Mouse (Mus musculus) midbrain, embryonic 15.5 days (tissue): Measurements from ENCODE around the gene Spata3. TPM values are rescaled to one million over a fixed set of nuclear protein-coding genes. Genes with fewer than 3 reads are reported as not detected.
"Not testable (repeated sequence)": the region's sequence is repeated elsewhere in the genome, so short reads cannot be mapped to it uniquely, and the experiment has no call there.

Experiments
- ATAC-seq: fragments of 200-750 bp; cut with Nextera tagmentation; replicated peaks from 2 replicates; pipeline ENCODE4 v1.8.0; 2017; ENCODE audit warnings: moderate TSS enrichment
- H3K27ac ChIP-seq: fragments of 300-500 bp; sonication (generic); 2 replicates; pipeline ENCODE4 v1.5.1; 2015; ENCODE audit warnings: mild to moderate bottlenecking, inconsistent platforms
- H3K27me3 ChIP-seq: fragments of 300-500 bp; sonication (generic); replicated peaks from 2 replicates; pipeline ENCODE4 v1.6.1; 2015; ENCODE audit warnings: inconsistent platforms
- H3K36me3 ChIP-seq: fragments of 300-500 bp; sonication (generic); replicated peaks from 2 replicates; pipeline ENCODE4 v1.6.1; 2015; ENCODE audit warnings: inconsistent platforms
- H3K4me1 ChIP-seq: fragments of 300-500 bp; sonication (generic); 2 replicates; pipeline ENCODE4 v1.6.1; 2015; ENCODE audit warnings: inconsistent platforms
- H3K4me2 ChIP-seq: fragments of 300-500 bp; sonication (generic); 2 replicates; pipeline ENCODE4 v1.6.1; 2015; ENCODE audit warnings: inconsistent platforms, mild to moderate bottlenecking, moderate library complexity
- H3K4me3 ChIP-seq: fragments of 300-500 bp; sonication (generic); 2 replicates; pipeline ENCODE4 v1.5.1; 2015; ENCODE audit warnings: mild to moderate bottlenecking, inconsistent platforms
- H3K9ac ChIP-seq: fragments of 300-500 bp; sonication (generic); 2 replicates; pipeline ENCODE4 v1.6.1; 2015; ENCODE audit warnings: mild to moderate bottlenecking, inconsistent platforms
- H3K9me3 ChIP-seq: fragments of 300-500 bp; sonication (generic); 2 replicates; pipeline ENCODE4 v1.6.1; 2016; ENCODE audit warnings: inconsistent platforms
- WGBS: fragments of 180-500 bp; shearing (Covaris S2); methylation state at CpG from one replicate; pipeline ENCODE4 v1.1.7; 2015; ENCODE audit warnings: mixed read lengths; 5-methylcytosine and 5-hydroxymethylcytosine counted together
- polyA plus RNA-seq: library from polyadenylated mRNA; unstranded; fragments of >200 nt; fragmentation: Nextera tagmentation; extraction: Ambion mirVana; gene quantifications from 2 replicates; pipeline ENCODE4 v1.2.1, GENCODE M21; 2015

The Spata3 gene
- polyA plus RNA-seq, 1 experiment from 2014 or later: 0.35 TPM

DNA sequence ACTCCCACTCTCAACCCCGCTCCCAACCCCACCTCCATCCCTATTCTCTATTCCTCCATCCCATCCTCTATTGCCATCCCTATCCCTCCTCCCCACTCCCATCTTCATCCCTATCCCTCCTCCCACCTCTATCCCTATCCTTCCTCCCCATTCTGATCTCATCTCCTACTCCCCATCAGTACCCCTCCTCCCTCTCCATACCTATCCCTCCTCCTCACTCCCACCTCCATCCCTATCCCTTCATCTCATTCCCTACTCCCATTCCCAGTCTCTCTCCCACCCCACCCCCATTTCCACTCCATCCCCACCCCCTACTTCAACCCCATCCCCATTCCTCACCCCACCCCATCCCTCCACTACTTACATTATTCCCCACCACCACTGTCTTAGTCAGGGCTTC, 19.4 kb upstream of the Spata3 start:
- Histone ChIP-seq H3K4me3 (no peak overlapping the region), H3K9me3 (no peaks in the 10 kb centered on the region), H3K27me3 (no peaks in the 10 kb centered on the region), H3K9ac (no peak overlapping the region), H3K27ac (no peak overlapping the region), H3K36me3 (no peaks in the 10 kb centered on the region), H3K4me2 (no peak overlapping the region), H3K4me1 (no peaks in the 10 kb centered on the region)
- 93% methylated on average over 1 of the region's 1 CpGs for WGBS
- no peak for ATAC-seq

DNA sequence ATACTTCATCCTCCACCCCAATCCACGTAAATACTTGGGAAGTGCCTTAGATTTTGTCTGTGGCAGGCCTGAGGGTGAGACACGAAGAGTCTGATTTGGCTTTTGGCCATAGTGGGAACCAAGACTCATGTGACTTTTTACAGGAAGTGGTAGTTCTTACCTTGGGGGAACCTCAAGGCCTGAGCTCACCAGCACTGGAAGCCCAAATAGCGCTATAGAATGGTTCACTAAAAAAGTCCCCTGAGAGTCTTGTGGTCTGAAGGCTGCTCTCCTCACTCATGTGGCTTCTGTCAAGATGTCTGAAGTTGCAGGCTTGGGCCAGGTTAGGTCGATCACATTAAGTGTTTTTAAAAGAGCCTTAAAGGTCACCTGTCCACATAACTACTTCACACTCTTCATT, 18.6 kb upstream of the Spata3 start:
- 89% methylated on average over 4 of the region's 4 CpGs for WGBS

DNA sequence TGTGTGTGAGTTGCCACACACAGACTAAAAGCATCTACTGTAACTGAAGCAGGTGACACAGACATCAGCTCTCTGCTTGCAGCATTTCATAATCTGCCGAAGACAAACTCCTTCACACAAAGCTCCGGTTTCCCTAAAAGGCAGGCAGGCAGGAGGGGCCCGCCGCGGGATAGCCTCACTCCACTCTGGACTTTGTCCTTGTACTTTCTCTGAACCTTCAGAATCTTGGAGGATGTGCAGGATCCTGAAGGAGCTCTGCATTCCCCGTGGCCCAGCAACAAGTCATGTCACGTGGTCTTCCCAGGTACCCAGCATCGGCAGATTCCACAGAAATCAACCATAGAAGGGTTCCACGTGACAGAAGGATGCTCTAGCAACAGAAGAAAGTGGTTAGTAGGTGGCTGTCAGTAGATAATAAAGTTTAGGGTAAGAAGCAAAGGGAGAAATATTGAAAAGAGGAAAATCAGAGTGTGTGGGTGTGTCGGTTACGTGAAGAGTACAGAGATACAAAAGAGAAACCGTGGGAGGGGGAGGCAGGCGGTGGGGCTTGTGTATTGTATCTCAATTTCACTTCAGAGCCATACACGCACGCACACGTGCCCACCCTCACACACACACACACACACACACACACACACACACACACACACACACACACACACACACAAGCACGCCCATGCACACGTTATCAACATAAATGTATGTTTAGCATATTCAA, 16.6 kb upstream of the Spata3 start:
- no peaks in the 10 kb centered on the region for H3K36me3 ChIP-seq
- 85% methylated on average over 18 of the region's 18 CpGs for WGBS
- no peak overlapping the region for H3K27ac ChIP-seq
- no peaks in the 10 kb centered on the region for H3K4me1 ChIP-seq
- H3K9me3 ChIP-seq: no peaks in the 10 kb centered on the region
- H3K4me3 ChIP-seq: no peak overlapping the region
- no peak overlapping the region for H3K9ac ChIP-seq
- no peaks in the 10 kb centered on the region for H3K27me3 ChIP-seq
- ATAC-seq: no peak
- no peak overlapping the region for H3K4me2 ChIP-seq

More for the DNA sequence above, 18.6 kb upstream of the Spata3 start:
- no peak for ATAC-seq
- H3K27ac ChIP-seq: no peak overlapping the region
- no peak overlapping the region for H3K4me3 ChIP-seq
- no peaks in the 10 kb centered on the region for H3K4me1 ChIP-seq
- no peak overlapping the region for H3K9ac ChIP-seq
- no peak overlapping the region for H3K4me2 ChIP-seq
- no peaks in the 10 kb centered on the region for H3K36me3 ChIP-seq
- no peaks in the 10 kb centered on the region for H3K9me3 ChIP-seq
- H3K27me3 ChIP-seq: no peaks in the 10 kb centered on the region

DNA sequence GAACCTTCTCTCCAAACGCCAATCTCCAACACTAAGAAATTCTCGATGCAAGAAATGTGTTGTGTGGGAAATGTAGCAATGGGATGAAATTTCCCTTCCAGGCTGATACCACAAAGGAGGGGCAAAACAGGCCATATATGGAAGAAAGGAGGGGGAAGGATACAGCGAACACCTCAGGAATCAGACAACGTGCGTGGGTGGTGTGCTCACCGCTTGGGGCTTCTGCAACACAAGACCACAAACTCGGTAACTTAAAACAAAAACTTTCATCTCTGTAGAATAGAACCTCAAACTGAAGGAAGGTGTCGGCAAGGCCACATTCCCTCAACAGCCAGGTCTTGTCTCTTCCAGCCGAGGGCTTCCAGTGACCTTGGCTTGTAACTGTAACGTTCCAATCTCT, 11.1 kb upstream of the Spata3 start:
- no peak overlapping the region for H3K27ac ChIP-seq
- 92% methylated on average over 10 of the region's 10 CpGs for WGBS
- no peak overlapping the region for H3K4me2 ChIP-seq
- H3K27me3 ChIP-seq: no peaks in the 10 kb centered on the region
- H3K4me3 ChIP-seq: no peak overlapping the region
- H3K4me1 ChIP-seq: no peaks in the 10 kb centered on the region
- no peak overlapping the region for H3K9ac ChIP-seq
- no peak for ATAC-seq
- no peaks in the 10 kb centered on the region for H3K9me3 ChIP-seq
- H3K36me3 ChIP-seq: no peaks in the 10 kb centered on the region

DNA sequence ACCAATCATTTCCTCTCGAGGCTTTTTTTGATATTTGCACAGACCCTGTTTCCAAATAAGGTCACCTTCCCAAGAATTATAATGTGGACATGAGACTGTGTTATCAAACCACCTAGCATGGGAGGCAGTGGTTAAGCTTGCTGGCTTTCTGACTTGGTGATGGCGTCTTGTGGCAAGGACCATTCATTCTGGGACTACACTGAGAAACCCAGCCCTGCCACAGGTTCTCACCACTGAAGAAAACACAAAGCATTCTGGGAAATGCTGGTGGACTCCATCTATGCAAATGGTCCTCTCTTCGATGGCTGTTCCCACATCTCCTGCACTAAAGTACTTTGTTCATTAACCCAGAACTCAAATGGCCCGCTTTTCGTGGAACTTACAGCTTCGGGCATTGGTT, 10.6 kb upstream of the Spata3 start:
- WGBS: 92% methylated on average over 6 of the region's 6 CpGs
- no peak overlapping the region for H3K4me2 ChIP-seq
- no peaks in the 10 kb centered on the region for H3K4me1 ChIP-seq
- no peak for ATAC-seq
- H3K9me3 ChIP-seq: no peaks in the 10 kb centered on the region
- H3K36me3 ChIP-seq: no peaks in the 10 kb centered on the region
- no peak overlapping the region for H3K27ac ChIP-seq
- H3K27me3 ChIP-seq: no peaks in the 10 kb centered on the region
- H3K4me3 ChIP-seq: no peak overlapping the region
- H3K9ac ChIP-seq: no peak overlapping the region

GRCm38 (mm10) chr1:86007778-86008177, 8.8 kb upstream of the Spata3 start:
- Histone ChIP-seq H3K4me3 (no peak overlapping the region), H3K27ac (no peak overlapping the region), H3K36me3 (no peaks in the 10 kb centered on the region), H3K9ac (no peak overlapping the region), H3K4me2 (no peak overlapping the region), H3K27me3 (no peaks in the 10 kb centered on the region), H3K4me1 (no peaks in the 10 kb centered on the region), H3K9me3 (no peaks in the 10 kb centered on the region)
- 1% methylated on average over 7 of the region's 7 CpGs for WGBS
- ATAC-seq: peak; percentile 78

- H3K4me2 ChIP-seq, H3K36me3 ChIP-seq, H3K27ac ChIP-seq, H3K9me3 ChIP-seq, H3K4me3 ChIP-seq, ATAC-seq, H3K9ac ChIP-seq: not testable (repeated sequence)
- peaks cover 14% of the 10 kb centered on the region for H3K27me3 ChIP-seq
- peaks cover 13% of the 10 kb centered on the region for H3K4me1 ChIP-seq
- WGBS: 96% methylated on average over 9 of the region's 9 CpGs
Observed at GRCm38 (mm10) chr1:86015758-86016157, 858 bp upstream of the Spata3 start.

DNA sequence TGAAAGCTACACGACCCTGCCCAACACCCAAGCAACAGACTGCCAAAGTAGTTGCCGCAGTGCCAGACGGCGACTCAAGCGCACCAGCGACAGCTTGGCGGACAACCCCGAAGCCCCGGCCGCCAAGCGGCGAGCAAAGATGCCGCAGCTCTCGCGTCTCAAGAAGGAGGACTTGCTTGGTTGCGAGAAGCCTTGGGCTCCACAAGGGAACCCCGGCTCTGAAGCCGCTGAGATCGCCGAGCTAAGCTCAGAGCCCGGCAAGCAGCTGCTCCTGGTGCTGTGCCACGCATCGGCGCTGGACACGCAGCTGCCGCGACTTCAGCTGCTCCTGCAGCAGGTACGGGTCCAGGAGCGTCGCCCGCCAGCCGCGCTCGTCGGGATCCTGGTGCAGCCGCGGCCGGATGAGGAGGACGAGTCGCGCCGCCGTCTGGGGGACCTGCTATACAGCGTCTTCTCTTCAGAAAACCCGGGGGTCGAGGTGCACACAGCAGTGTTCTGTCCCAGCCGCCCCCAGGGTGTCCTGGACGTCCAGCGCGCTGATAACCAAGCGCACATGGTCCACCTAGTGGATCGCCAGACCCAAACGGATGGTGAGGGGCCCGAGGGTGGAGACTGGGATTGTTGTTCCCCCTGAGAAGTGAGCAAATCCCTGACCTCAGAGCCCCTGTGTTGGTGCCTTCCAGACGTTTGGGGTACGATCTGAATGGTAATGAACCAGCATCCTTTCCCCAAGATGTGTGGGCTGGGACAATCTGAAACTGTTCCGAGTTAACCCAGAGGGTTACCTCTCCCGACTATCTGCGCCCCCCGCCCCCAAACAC, 1.8 kb downstream of the Spata3 start:
- Histone ChIP-seq H3K4me2 (peak overlapping the region; percentile 96), H3K27ac (peak overlapping the region; percentile 67), H3K9me3 (no peaks in the 10 kb centered on the region), H3K4me1 (peaks cover 13% of the 10 kb centered on the region), H3K36me3 (no peaks in the 10 kb centered on the region), H3K27me3 (peaks cover 14% of the 10 kb centered on the region), H3K4me3 (peak overlapping the region; percentile 58), H3K9ac (peak overlapping the region; percentile 73)
- WGBS: 3% methylated on average over 60 of the region's 60 CpGs
- ATAC-seq: peak; percentile 90

GRCm38 (mm10) chr1:86021365-86021989, 4.9 kb downstream of the Spata3 start:
- Histone ChIP-seq H3K9ac (no peak overlapping the region), H3K27ac (no peak overlapping the region), H3K36me3 (no peaks in the 10 kb centered on the region), H3K27me3 (peaks cover 14% of the 10 kb centered on the region), H3K9me3 (no peaks in the 10 kb centered on the region), H3K4me3 (no peak overlapping the region), H3K4me1 (peaks cover 13% of the 10 kb centered on the region), H3K4me2 (no peak overlapping the region)
- ATAC-seq: no peak
- WGBS: 69% methylated on average over 11 of the region's 11 CpGs

DNA sequence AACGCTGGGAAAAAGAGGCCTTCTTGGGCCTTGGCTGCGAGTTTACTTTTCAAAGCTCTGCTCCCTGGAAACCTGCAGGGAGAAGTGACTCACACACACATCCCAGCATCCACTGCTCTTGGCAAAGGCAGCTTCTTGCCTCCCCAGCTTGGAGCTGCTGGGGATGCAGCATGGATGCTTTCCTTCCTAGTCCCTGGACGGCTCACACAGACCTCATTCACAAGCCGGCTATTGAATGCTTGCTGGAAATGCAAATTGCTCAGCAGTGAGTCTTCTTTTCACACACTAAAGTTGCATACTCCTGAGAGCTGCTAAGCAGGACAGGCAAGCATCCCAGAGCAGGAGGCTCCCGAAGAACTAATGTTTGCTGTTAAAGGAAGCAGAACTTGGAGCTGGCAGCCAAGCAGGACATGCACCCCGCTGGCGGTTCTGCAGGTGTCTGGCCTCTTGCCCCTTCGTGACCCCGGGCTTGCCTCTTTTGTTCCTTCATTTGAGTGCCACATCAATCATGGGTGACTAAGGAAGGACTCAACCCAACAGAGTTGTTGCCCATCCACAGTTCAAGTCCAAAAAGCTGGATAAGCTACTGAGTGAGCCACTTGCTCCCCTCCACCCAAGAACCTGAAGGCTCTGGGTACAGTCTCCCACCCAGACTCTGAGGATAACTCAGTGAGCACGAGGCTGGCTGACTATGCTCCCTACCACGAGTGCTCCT, 15.8 kb downstream of the Spata3 start:
- Histone ChIP-seq H3K27ac (peak overlapping the region; percentile 71), H3K36me3 (no peaks in the 10 kb centered on the region), H3K4me1 (no peaks in the 10 kb centered on the region)

DNA sequence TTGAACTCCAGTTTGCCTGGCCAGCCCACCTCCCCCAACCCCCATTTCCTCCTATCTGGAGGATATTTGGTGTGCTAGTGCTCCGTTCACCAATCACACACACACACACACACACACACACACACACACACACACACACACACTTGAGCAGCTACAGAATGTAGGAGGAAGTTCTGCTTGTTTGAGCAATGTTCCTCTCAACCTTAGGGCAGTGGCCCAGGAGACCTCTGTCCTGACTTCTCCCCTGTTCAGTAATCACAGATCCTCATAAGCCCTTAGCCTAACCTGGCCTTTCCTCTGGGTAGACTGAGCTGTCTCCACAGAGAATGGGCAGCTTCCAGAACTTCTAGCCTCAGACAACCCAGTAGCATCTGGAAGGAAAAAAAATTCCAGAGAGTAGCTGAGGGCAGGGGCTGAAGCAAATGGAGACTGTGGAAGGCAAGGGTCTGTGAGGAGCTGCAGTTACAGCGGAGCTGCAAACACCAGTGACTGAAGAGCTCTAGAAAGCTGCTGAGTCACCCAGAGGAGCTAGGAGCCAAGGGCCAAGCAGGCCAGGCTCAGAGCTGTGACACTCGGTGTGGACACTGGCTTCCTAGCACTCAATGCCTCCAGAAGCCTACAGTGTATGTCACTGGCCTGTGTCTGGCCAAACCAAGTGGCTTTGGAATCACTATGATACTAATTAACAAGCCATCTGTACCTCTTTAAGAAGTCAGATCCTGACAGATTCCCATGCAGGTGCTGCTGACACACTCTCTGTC, 21.8 kb downstream of the Spata3 start:
- Histone ChIP-seq H3K27ac (no peak overlapping the region), H3K4me3 (no peak overlapping the region), H3K4me2 (no peak overlapping the region), H3K9ac (no peak overlapping the region), H3K36me3 (no peaks in the 10 kb centered on the region), H3K4me1 (no peaks in the 10 kb centered on the region), H3K9me3 (0 out of 2 replicates have a peak, but pooled peaks cover 5% of the 10 kb centered on the region), H3K27me3 (peaks cover 3% of the 10 kb centered on the region; the same call in 1 of the 2 replicates)
- WGBS: 78% methylated on average over 3 of the region's 3 CpGs
- no peak for ATAC-seq

More for the DNA sequence above, 15.8 kb downstream of the Spata3 start:
- no peak overlapping the region for H3K4me2 ChIP-seq
- no peak overlapping the region for H3K9ac ChIP-seq
- H3K27me3 ChIP-seq: no peaks in the 10 kb centered on the region
- H3K4me3 ChIP-seq: no peak overlapping the region
- peak; percentile 86 for ATAC-seq
- H3K9me3 ChIP-seq: no peaks in the 10 kb centered on the region
- WGBS: 8% methylated on average over 11 of the region's 11 CpGs
